Comparison of ENCODE assay signal across 30 mouse cellular contexts in genomic region chr7:135346720-135347119, GRCm38 (mm10).
A peak's percentile ranks its signal among the peaks of the same experiment; 100 is the strongest.
DNase-seq lines count a peak whose midpoint lies in the region; ATAC-seq and TF ChIP-seq lines count a peak whose summit lies in the region.
"Had no signal": no experiment of that assay in that cellular context is flagged by ENCODE, and none has a peak within 500 bp of the region (broad histone marks: within the 10 kb centered on the region; RNA-seq: fewer than 3 reads in every experiment).

No protein-coding gene starts in this region.

- H3K27ac ChIP-seq in liver, adult 2 months (replicated peaks; ENCODE audit: insufficient read depth, low read depth, low read length), result no peak overlapping the region
- H3K27ac ChIP-seq in liver, embryonic 11.5 days (ENCODE audit: low read depth, low read length), result no peak overlapping the region
- H3K27ac ChIP-seq: heart, embryonic 13.5 days; hindbrain, embryonic 14.5 days; kidney, embryonic 15.5 days; limb, embryonic 15.5 days; macrophage; midbrain, embryonic 13.5 days had no signal

- WGBS in liver, adult 2 months, result 81% methylated on average over 9 of the region's 9 CpGs
- 79% methylated on average over 9 of the region's 9 CpGs for WGBS in liver, embryonic 11.5 days

- no peaks in the 10 kb centered on the region for H3K79me2 ChIP-seq in liver, adult 2 months (ENCODE audit: control insufficient read depth, insufficient read depth, low read length)

- no peaks in the 10 kb centered on the region for H3K9me3 ChIP-seq in liver, embryonic 11.5 days (ENCODE audit: control insufficient read depth, low read length)
- no peaks in the 10 kb centered on the region for H3K9me3 ChIP-seq in E14TG2a.4 (ENCODE audit: low read length)
- H3K9me3 ChIP-seq: heart, embryonic 13.5 days; kidney, embryonic 15.5 days; limb, embryonic 15.5 days; midbrain, embryonic 13.5 days had no signal

- no peak for TF ChIP-seq POLR2A in liver, adult 2 months (IDR thresholded peaks at IDR 0.05; ENCODE audit: extremely low read depth, insufficient read depth, low read length)

- ATAC-seq in liver, embryonic 11.5 days (replicated peaks; ENCODE audit: low FRiP score), result no peak
- no peak for ATAC-seq in CD4-positive, CD25-positive, alpha-beta regulatory T cell, adult 4 months
- ATAC-seq: forebrain, postnatal 0 days; midbrain, embryonic 13.5 days had no signal

- TF ChIP-seq CTCF in liver, adult 2 months (IDR thresholded peaks at IDR 0.05; ENCODE audit: low read depth, low read length), result peak; percentile 17; the same call in 1 of the 2 replicates
- peak; percentile 60 for TF ChIP-seq CTCF in E14TG2a.4 (conservative IDR thresholded peaks at IDR 0.05; ENCODE audit: low read length)

- no peaks in the 10 kb centered on the region for H3K4me1 ChIP-seq in liver, adult 2 months (ENCODE audit: control insufficient read depth, insufficient read depth, low read length)
- no peaks in the 10 kb centered on the region for H3K4me1 ChIP-seq in liver, embryonic 11.5 days (replicated peaks; ENCODE audit: control insufficient read depth, insufficient read depth, low read length)
- no peaks in the 10 kb centered on the region for H3K4me1 ChIP-seq in E14TG2a.4 (replicated peaks; ENCODE audit: low read depth, low read length)
- H3K4me1 ChIP-seq: heart, embryonic 13.5 days; limb, embryonic 15.5 days; midbrain, embryonic 13.5 days had no signal

- H3K27me3 ChIP-seq in liver, adult 2 months (ENCODE audit: control insufficient read depth, insufficient read depth, low read length), result no peaks in the 10 kb centered on the region
- no peaks in the 10 kb centered on the region for H3K27me3 ChIP-seq in liver, embryonic 11.5 days (replicated peaks; ENCODE audit: control insufficient read depth, insufficient read depth, low read length)
- H3K27me3 ChIP-seq in E14TG2a.4 (ENCODE audit: insufficient read depth, low read length), result no peaks in the 10 kb centered on the region
- H3K27me3 ChIP-seq: heart, embryonic 13.5 days; kidney, embryonic 15.5 days; limb, embryonic 15.5 days; midbrain, embryonic 13.5 days had no signal

- no peak overlapping the region for H3K4me2 ChIP-seq in liver, embryonic 11.5 days
- H3K4me2 ChIP-seq: heart, embryonic 13.5 days; hindbrain, embryonic 14.5 days; kidney, embryonic 15.5 days; limb, embryonic 15.5 days; midbrain, embryonic 13.5 days had no signal

- DNase-seq in adrenal gland, postnatal 14 days, result peak; percentile 6
- no peak for DNase-seq in adrenal gland, adult 2 months
- no peak for DNase-seq in liver, adult 2 months (ENCODE audit: extremely low read depth, low read depth, low spot score)
- no peak for DNase-seq in liver, embryonic 11.5 days (ENCODE audit: low spot score)
- peak; percentile 39 for DNase-seq in R1 (ENCODE audit: low read depth, low spot score)
- no peak for DNase-seq in frontal cortex, postnatal 25 days (ENCODE audit: low spot score in 2 of 2)
- DNase-seq: adrenal gland, postnatal 36 days; cerebellum, adult 2 months; cerebellum, postnatal 14 days; forebrain, postnatal 0 days; gastrocnemius, postnatal 14 days; heart, postnatal 10 days; kidney, adult 18-20 months; kidney, postnatal 25 days; left cerebral cortex, postnatal 4 days; lung, adult 2 months; lung, postnatal 10 days; right cerebral cortex, adult 18-20 months; spleen, adult 18-20 months; thymus, adult 2 months; thymus, postnatal 36 days had no signal

- no peak overlapping the region for H3K4me3 ChIP-seq in liver, adult 2 months (ENCODE audit: insufficient read depth, low read depth, low read length)
- H3K4me3 ChIP-seq in liver, embryonic 11.5 days (ENCODE audit: low read depth, low read length), result no peak overlapping the region
- H3K4me3 ChIP-seq in E14TG2a.4 (replicated peaks; ENCODE audit: low read length), result no peak overlapping the region
- H3K4me3 ChIP-seq: erythroblast, embryonic 14.5 days; heart, embryonic 13.5 days; kidney, embryonic 15.5 days; limb, embryonic 15.5 days; midbrain, embryonic 13.5 days had no signal

- no peak overlapping the region for H3K9ac ChIP-seq in liver, adult 2 months (ENCODE audit: low read depth, low read length)
- H3K9ac ChIP-seq in liver, embryonic 11.5 days (ENCODE audit: low read depth, low read length), result no peak overlapping the region
- H3K9ac ChIP-seq: forebrain, postnatal 0 days; heart, embryonic 13.5 days; hindbrain, embryonic 14.5 days; kidney, embryonic 15.5 days; limb, embryonic 15.5 days; midbrain, embryonic 13.5 days had no signal

- no peaks in the 10 kb centered on the region for H3K36me3 ChIP-seq in liver, adult 2 months (ENCODE audit: control insufficient read depth, insufficient read depth, low read length)
- no peaks in the 10 kb centered on the region for H3K36me3 ChIP-seq in liver, embryonic 11.5 days (ENCODE audit: control insufficient read depth, insufficient read depth, low read length)
- no peaks in the 10 kb centered on the region for H3K36me3 ChIP-seq in E14TG2a.4 (ENCODE audit: insufficient read depth, low read length)
- H3K36me3 ChIP-seq: heart, embryonic 13.5 days; kidney, embryonic 15.5 days; limb, embryonic 15.5 days; midbrain, embryonic 13.5 days had no signal

Comparison
In these comparisons a context has a peak if more than half of its experiments do, and no peak if none do; other contexts are left out.
1. DNase-seq: peak in adrenal gland, postnatal 14 days (single experiment) and R1 (single experiment); none in adrenal gland, adult 2 months (single experiment), liver, adult 2 months (single experiment), liver, embryonic 11.5 days (single experiment) and frontal cortex, postnatal 25 days (0 of 2).